Mouse (Mus musculus) hindbrain, embryonic 16.5 days (tissue): ENCODE measurements at regions not wholly inside any gene's neighbourhood (a gene's known extent, or its start where the extent isn't known, plus 50 kb on each side); places are given as distances from the start of the nearest gene placed in this dataset.
A peak's percentile ranks its signal among the peaks of the same experiment; 100 is the strongest.

Experiments
- ATAC-seq: fragments of 200-750 bp; cut with Nextera tagmentation; 2 replicates; pipeline ENCODE4 v1.8.0; 2017; ENCODE audit warnings: moderate TSS enrichment, moderate library complexity
- H3K27ac ChIP-seq: fragments of 300-500 bp; sonication (generic); 2 replicates; pipeline ENCODE4 v1.5.1; 2014; ENCODE audit warnings: low read depth, mild to moderate bottlenecking, control low read depth, low read length, moderate library complexity
- H3K27me3 ChIP-seq: fragments of 300-500 bp; sonication (generic); replicated peaks from 2 replicates; pipeline ENCODE4 v1.6.1; 2014; ENCODE audit warnings: low read length; ENCODE audit not compliant: control insufficient read depth, insufficient read depth
- H3K36me3 ChIP-seq: fragments of 300-500 bp; sonication (generic); 2 replicates; pipeline ENCODE4 v1.6.1; 2014; ENCODE audit warnings: mild to moderate bottlenecking, low read length, moderate library complexity, mixed read lengths; ENCODE audit not compliant: control insufficient read depth, insufficient read depth
- H3K4me1 ChIP-seq: fragments of 300-500 bp; sonication (generic); 2 replicates; pipeline ENCODE4 v1.6.1; 2014; ENCODE audit warnings: low read depth, low read length; ENCODE audit not compliant: control insufficient read depth, insufficient read depth
- H3K4me2 ChIP-seq: fragments of 300-500 bp; sonication (generic); 2 replicates; pipeline ENCODE4 v1.6.1; 2014; ENCODE audit warnings: mild to moderate bottlenecking, low read length, control low read depth, moderate library complexity
- H3K4me3 ChIP-seq: fragments of 300-500 bp; sonication (generic); 2 replicates; pipeline ENCODE4 v1.5.1; 2014; ENCODE audit warnings: mild to moderate bottlenecking, low read length, control low read depth, moderate library complexity
- H3K9ac ChIP-seq: fragments of 300-500 bp; sonication (generic); 2 replicates; pipeline ENCODE4 v1.6.1; 2014; ENCODE audit warnings: low read depth, mild to moderate bottlenecking, control low read depth, low read length, moderate library complexity
- H3K9me3 ChIP-seq: fragments of 300-500 bp; sonication (generic); 2 replicates; pipeline ENCODE4 v1.6.1; 2014; ENCODE audit warnings: mild to moderate bottlenecking, low read length, moderate library complexity; ENCODE audit not compliant: control insufficient read depth
- WGBS: fragments of 180-500 bp; shearing (Covaris S2); extraction: QIAGEN DNeasy Blood & Tissue Kit; methylation state at CpG from one replicate; pipeline ENCODE4 v1.1.7; 2014; 5-methylcytosine and 5-hydroxymethylcytosine counted together

DNA sequence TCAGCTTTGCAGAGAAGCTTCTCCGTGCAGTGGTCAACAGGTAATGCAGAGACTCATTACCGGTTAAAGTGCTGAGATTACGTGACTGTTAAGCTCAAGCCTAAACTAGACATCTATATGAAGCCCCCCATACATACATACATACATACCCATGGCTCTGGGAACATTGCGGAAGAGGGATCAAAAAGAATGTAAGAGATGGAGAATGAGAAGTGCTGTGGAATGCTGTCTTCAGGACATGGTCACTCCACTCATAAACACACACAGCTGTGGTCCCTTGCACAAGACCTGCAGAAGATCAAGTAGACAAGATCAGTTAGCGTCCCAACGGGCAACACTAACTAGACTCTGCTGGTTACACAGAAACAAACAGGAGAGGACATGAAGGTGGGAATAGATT lies 265.2 kb downstream of the Rps15a start:
- Histone ChIP-seq H3K4me2 (no peak overlapping the region), H3K36me3 (no peaks in the 10 kb centered on the region), H3K9me3 (no peaks in the 10 kb centered on the region), H3K27me3 (no peaks in the 10 kb centered on the region), H3K27ac (no peak overlapping the region), H3K4me3 (no peak overlapping the region), H3K4me1 (no peaks in the 10 kb centered on the region), H3K9ac (no peak overlapping the region)
- ATAC-seq = no peak
- WGBS = 94% methylated on average over 6 of the region's 6 CpGs

DNA sequence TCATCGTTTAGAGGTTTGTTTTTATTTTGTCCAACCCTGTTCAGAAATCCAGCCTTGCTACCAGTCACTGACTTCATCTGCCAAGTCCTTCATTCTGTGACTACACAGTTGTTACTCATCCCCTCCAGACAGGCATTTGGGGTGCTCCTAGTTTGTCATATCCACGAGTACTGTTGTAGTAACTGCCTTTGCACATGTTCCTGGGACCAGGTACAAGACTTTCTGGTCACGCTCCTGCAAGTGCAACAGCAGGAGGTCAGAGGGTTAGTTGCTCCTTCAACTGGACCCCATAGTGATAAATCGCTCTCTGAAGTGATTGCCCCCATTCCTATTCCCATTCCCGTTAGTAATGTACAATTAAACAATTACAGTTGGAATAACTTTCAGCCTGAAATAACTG lies 269.9 kb downstream of the Rps15a start:
- 89% methylated on average over 5 of the region's 5 CpGs for WGBS
- Histone ChIP-seq H3K4me3 (no peak overlapping the region), H3K9me3 (no peaks in the 10 kb centered on the region), H3K27ac (no peak overlapping the region), H3K4me1 (no peaks in the 10 kb centered on the region), H3K36me3 (no peaks in the 10 kb centered on the region), H3K27me3 (no peaks in the 10 kb centered on the region), H3K9ac (no peak overlapping the region), H3K4me2 (no peak overlapping the region)
- no peak for ATAC-seq

DNA sequence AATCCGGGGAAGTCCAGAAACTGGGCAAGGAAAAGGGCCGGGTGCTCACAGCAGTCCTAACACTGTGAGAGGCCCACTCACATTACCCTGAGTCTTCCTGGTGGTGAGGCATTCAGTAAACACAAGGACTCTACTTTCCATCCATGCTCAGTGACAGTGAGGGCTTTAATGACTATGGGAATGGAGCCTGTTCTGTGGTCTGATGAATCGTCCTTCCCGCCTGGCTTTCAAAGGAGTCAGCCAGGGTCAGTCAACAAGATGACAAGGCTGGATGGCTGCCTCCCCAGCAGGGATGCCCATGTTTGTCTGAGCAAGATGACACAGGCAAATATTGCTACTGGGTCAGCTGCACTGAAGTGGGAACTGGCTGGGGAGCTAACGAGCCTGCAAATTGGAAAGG lies 273.2 kb downstream of the Rps15a start:
- no peak overlapping the region for H3K9ac ChIP-seq
- no peaks in the 10 kb centered on the region for H3K36me3 ChIP-seq
- 29% methylated on average over 5 of the region's 5 CpGs for WGBS
- H3K4me1 ChIP-seq = no peaks in the 10 kb centered on the region
- H3K9me3 ChIP-seq = no peaks in the 10 kb centered on the region
- H3K4me3 ChIP-seq = no peak overlapping the region
- H3K27ac ChIP-seq = no peak overlapping the region
- ATAC-seq = peak; percentile 52; the same call in 1 of the 2 replicates
- no peaks in the 10 kb centered on the region for H3K27me3 ChIP-seq
- no peak overlapping the region for H3K4me2 ChIP-seq

DNA sequence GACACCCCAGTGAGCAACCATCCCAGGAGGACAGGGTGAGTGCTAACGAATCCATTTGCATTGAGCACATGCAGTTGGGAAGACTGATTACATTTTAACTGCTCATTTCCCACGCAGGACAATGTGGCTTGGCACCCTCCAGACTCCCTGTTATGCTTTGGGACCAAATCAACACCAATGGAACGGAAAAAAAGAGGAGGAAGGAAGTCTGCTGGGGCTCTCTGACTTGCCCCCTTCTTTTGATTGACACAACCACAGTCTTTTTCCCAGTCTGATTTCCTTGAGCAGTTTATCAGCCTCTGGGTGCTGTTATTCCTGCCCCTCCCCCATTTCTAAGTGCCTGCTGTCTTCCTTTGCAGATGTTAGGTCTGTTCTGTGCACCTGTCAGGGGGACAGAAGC lies 321.0 kb downstream of the Rps15a start:
- Histone ChIP-seq H3K27me3 (no peaks in the 10 kb centered on the region), H3K4me1 (no peaks in the 10 kb centered on the region), H3K9me3 (no peaks in the 10 kb centered on the region), H3K36me3 (no peaks in the 10 kb centered on the region), H3K4me2 (no peak overlapping the region), H3K4me3 (no peak overlapping the region), H3K9ac (no peak overlapping the region), H3K27ac (no peak overlapping the region)
- 12% methylated on average over 3 of the region's 3 CpGs for WGBS
- no peak for ATAC-seq

DNA sequence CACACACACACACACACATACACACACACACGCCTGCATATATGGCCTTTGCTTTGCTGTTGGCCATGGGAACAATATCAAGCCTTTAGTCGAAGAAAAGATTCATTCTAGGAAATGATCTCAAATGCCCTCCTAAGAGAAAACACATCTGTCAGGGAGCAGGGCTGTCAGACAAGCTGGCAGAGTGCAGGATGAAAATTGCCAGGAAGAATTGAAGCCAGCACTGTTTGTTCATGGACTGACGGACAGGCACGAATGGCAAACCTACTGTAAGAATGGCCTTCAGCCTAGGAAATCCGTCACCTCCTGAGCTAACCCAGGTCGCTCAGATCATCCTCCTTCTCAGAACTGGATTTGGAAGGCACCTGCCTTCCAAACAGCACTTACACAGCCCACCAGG lies 322.0 kb downstream of the Rps15a start:
- Histone ChIP-seq H3K4me3 (no peak overlapping the region), H3K4me2 (no peak overlapping the region), H3K27ac (no peak overlapping the region), H3K9ac (no peak overlapping the region), H3K4me1 (no peaks in the 10 kb centered on the region), H3K27me3 (no peaks in the 10 kb centered on the region), H3K9me3 (no peaks in the 10 kb centered on the region), H3K36me3 (no peaks in the 10 kb centered on the region)
- no peak for ATAC-seq
- 78% methylated on average over 6 of the region's 6 CpGs for WGBS

DNA sequence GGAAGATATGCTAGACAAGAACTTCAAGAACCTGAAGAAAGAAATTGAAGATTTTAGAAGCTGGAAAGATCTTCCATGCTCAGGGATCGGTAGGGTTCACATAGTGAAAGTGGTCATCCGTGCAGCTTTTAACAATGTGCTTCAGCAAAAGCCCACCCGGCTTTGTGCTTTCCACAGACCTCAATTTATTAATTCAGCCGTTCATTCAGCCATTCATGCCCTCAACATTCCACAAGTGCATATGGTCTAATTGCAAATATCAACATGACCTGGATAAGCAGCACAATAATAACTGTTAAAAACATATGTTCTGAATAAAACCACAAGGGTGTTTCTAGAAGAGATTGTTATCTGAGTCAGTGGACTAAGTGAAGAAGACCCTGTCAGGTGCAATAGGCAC lies 323.5 kb downstream of the Rps15a start:
- Histone ChIP-seq H3K9me3 (no peaks in the 10 kb centered on the region), H3K36me3 (no peaks in the 10 kb centered on the region), H3K4me1 (no peaks in the 10 kb centered on the region), H3K27me3 (no peaks in the 10 kb centered on the region), H3K27ac (no peak overlapping the region), H3K4me3 (no peak overlapping the region), H3K9ac (no peak overlapping the region), H3K4me2 (no peak overlapping the region)
- 82% methylated on average over 4 of the region's 4 CpGs for WGBS
- ATAC-seq = no peak

DNA sequence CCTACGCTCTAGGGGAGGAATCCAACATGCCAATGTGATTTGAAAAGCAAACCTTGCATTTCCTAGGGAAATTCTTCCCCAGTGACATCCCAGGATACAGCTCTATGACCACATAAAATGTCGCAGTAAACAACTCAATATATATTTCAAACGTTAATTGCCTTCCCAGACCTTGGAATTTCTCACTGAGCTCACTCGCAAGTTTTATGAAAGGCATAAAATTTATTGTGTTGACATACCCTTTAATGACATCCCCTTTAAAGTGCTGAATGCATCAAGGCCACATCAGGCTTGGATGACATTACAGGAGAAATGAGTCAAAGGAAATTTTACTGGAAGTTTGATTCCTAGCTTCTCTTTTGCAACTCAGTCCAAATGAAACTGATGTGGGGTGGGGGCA lies 337.0 kb downstream of the Rps15a start:
- Histone ChIP-seq H3K4me1 (no peaks in the 10 kb centered on the region), H3K27me3 (no peaks in the 10 kb centered on the region), H3K9me3 (no peaks in the 10 kb centered on the region), H3K4me2 (no peak overlapping the region), H3K9ac (no peak overlapping the region), H3K27ac (no peak overlapping the region), H3K4me3 (no peak overlapping the region), H3K36me3 (no peaks in the 10 kb centered on the region)
- ATAC-seq = no peak
- WGBS = 87% methylated on average over 4 of the region's 4 CpGs

DNA sequence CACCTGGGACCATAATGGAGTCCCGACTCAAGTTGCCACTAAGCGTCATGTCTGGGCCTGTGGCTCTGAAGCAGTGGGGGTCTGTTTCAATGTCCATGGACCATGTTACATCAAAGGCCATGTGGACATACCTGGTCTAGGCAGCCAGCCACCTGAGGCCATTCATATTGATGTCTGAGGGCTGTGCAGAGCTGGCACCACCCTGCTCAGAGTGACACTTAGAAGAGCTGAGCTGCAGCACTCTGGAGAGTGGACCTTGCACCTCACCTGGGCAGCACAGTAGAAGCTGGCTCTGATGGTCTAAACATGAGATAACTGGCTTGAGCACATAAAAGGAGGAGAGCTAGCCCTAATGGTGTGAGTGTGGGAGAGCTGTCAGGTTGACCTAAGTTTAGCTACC lies 338.1 kb downstream of the Rps15a start:
- no peaks in the 10 kb centered on the region for H3K36me3 ChIP-seq
- H3K9ac ChIP-seq = no peak overlapping the region
- no peak overlapping the region for H3K4me3 ChIP-seq
- no peaks in the 10 kb centered on the region for H3K4me1 ChIP-seq
- peaks cover under 1% of the 10 kb centered on the region; the same call in 1 of the 2 replicates for H3K9me3 ChIP-seq
- ATAC-seq = no peak
- H3K27me3 ChIP-seq = no peaks in the 10 kb centered on the region
- no peak overlapping the region for H3K4me2 ChIP-seq
- WGBS = 100% methylated on average over 2 of the region's 2 CpGs
- no peak overlapping the region for H3K27ac ChIP-seq

DNA sequence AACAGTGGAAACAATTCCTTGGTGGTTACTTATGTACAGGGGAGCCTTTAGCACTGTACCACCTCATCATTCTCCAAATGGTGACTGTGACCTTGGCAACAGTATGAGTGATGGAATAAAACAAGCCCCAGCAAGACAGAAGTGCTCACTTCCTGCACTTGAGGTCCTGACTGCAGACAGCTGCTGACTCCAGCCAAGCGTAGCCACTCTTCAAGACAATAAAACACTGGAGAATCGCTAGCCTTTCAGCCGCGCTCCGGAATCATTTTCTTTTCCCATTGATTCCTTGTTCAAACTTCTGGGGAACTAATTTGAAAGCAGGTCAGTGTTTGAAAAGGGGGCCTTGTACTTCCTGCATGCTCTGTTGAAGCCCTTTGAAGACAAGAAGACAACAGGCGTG lies 344.2 kb downstream of the Rps15a start:
- Histone ChIP-seq H3K9me3 (peaks cover 5% of the 10 kb centered on the region), H3K27ac (no peak overlapping the region), H3K4me2 (no peak overlapping the region), H3K36me3 (no peaks in the 10 kb centered on the region), H3K4me3 (no peak overlapping the region), H3K27me3 (no peaks in the 10 kb centered on the region), H3K4me1 (no peaks in the 10 kb centered on the region), H3K9ac (no peak overlapping the region)
- 0 out of 2 replicates have a peak, but pooled peaks have one; percentile 24 for ATAC-seq
- WGBS = 16% methylated on average over 6 of the region's 6 CpGs

DNA sequence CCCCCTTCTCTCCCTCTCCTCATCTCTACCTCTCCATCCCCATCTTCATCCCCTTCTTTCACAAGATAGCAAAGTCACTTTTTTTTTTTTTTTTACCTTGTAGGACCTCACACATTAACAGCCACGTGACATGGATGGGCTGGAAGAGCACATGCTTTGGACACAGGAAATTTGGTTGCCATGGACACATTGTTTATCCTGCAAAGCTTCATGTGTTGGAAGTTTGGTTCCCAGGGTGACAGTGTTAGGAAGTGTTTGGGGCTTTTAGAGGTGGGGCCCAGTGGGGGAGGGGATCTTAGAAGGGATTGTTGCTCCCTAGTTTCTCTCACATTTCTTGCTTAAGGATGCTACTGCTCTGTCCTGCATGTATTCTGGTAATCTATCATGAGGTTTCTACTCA lies 356.5 kb downstream of the Rps15a start:
- no peak for ATAC-seq
- Histone ChIP-seq H3K27me3 (no peaks in the 10 kb centered on the region), H3K9me3 (no peaks in the 10 kb centered on the region), H3K4me2 (no peak overlapping the region), H3K4me1 (no peaks in the 10 kb centered on the region), H3K27ac (no peak overlapping the region), H3K9ac (no peak overlapping the region), H3K36me3 (no peaks in the 10 kb centered on the region), H3K4me3 (no peak overlapping the region)
- WGBS = 31% methylated on average over 1 of the region's 1 CpGs
